Mouse (Mus musculus): ENCODE results near the gene Rcn3.

DNA sequence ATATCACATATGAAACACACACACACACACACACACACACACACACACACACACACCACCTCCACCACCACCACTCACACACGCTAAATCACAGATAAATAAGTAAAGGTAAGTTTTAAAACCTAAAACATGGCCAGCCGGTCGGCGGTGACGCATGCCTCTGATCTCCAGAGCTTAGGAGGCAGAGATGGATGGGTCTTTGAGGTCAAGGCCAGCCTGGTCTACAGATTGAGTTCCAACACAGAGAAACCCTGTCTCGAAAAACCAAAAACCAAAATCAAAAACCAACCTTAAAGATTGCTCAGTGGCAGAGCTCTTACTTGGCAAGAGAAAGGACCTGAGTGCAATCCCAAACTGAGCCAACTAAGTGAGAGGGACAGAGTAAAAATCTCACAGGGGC, 8.0 kb upstream of the Rcn3 start:
- TF ChIP-seq EP300 (optimal IDR thresholded peaks at IDR 0.05) (no peak), CTCF (IDR thresholded peaks at IDR 0.05; ENCODE audit: low read depth) (no peak)
